Mouse (Mus musculus): ENCODE results near the gene Pitx3. TPM values are rescaled to one million over a fixed set of nuclear protein-coding genes. Genes with fewer than 3 reads are reported as not detected.

The Pitx3 gene
- total and polyA plus RNA-seq, 2 experiments from 2014 or later = 0.41 TPM; not detected in 1

GRCm38 (mm10) chr19:46148372-46148760 lies 240 bp upstream of the Pitx3 start:
- H3K9me3 ChIP-seq (ENCODE audit: low read length) = no peaks in the 10 kb centered on the region
- WGBS = 0% methylated on average over 27 of the region's 27 CpGs
- peak; percentile 26; the same call in 1 of the 2 replicates for ATAC-seq
- DNase-seq = peak; percentile 74
- peaks cover 17% of the 10 kb centered on the region; the same call in 1 of the 2 replicates for H3K4me1 ChIP-seq (ENCODE audit: insufficient read depth)
- no peak for TF ChIP-seq CTCF (IDR thresholded peaks at IDR 0.05; ENCODE audit: low read depth)
- peak overlapping the region; percentile 40 for H3K4me3 ChIP-seq (ENCODE audit: low read depth, low read length)
- no peaks in the 10 kb centered on the region for H3K36me3 ChIP-seq (ENCODE audit: insufficient read depth)
- no peak overlapping the region for H3K27ac ChIP-seq (ENCODE audit: low read depth, low read length)
- H3K27me3 ChIP-seq (ENCODE audit: insufficient read depth, low read length) = peaks cover 52% of the 10 kb centered on the region
- peak overlapping the region; percentile 83 for H3K4me2 ChIP-seq (ENCODE audit: low read depth)
- H3K9ac ChIP-seq = no peak overlapping the region

GRCm38 (mm10) chr19:46141091-46141490 lies 7.0 kb downstream of the Pitx3 start:
- WGBS = 16% methylated on average over 6 of the region's 6 CpGs
- peaks cover 32% of the 10 kb centered on the region for H3K27me3 ChIP-seq (ENCODE audit: insufficient read depth, low read length)
- no peak for TF ChIP-seq CTCF (IDR thresholded peaks at IDR 0.05; ENCODE audit: low read depth)
- no peak overlapping the region for H3K4me3 ChIP-seq (ENCODE audit: low read depth, low read length)
- H3K36me3 ChIP-seq (ENCODE audit: insufficient read depth) = no peaks in the 10 kb centered on the region
- no peak overlapping the region for H3K27ac ChIP-seq (ENCODE audit: low read depth, low read length)
- H3K9me3 ChIP-seq (ENCODE audit: low read length) = no peaks in the 10 kb centered on the region
- ATAC-seq (peak; percentile 43; the same call in 1 of the 2 replicates), DNase-seq (no peak)
- H3K4me2 ChIP-seq (ENCODE audit: low read depth) = no peak overlapping the region
- no peak overlapping the region for H3K9ac ChIP-seq
- H3K4me1 ChIP-seq (ENCODE audit: insufficient read depth) = no peaks in the 10 kb centered on the region

GRCm38 (mm10) chr19:46140324-46140723 lies 7.8 kb downstream of the Pitx3 start:
- Histone ChIP-seq H3K27ac (ENCODE audit: low read depth, low read length) (no peak overlapping the region), H3K4me2 (ENCODE audit: low read depth) (no peak overlapping the region), H3K27me3 (ENCODE audit: insufficient read depth, low read length) (peaks cover 25% of the 10 kb centered on the region), H3K36me3 (ENCODE audit: insufficient read depth) (no peaks in the 10 kb centered on the region), H3K4me1 (ENCODE audit: insufficient read depth) (no peaks in the 10 kb centered on the region), H3K9ac (no peak overlapping the region), H3K9me3 (ENCODE audit: low read length) (no peaks in the 10 kb centered on the region), H3K4me3 (ENCODE audit: low read depth, low read length) (no peak overlapping the region)
- WGBS = 50% methylated on average over 2 of the region's 2 CpGs
- TF ChIP-seq CTCF (IDR thresholded peaks at IDR 0.05; ENCODE audit: low read depth) = no peak
- DNase-seq (no peak), ATAC-seq (no peak)

- WGBS = 3% methylated on average over 49 of the region's 49 CpGs
- Histone ChIP-seq H3K9me3 (ENCODE audit: low read length) (no peaks in the 10 kb centered on the region), H3K4me3 (ENCODE audit: low read depth, low read length) (peak overlapping the region; percentile 51), H3K27me3 (ENCODE audit: insufficient read depth, low read length) (peaks cover 50% of the 10 kb centered on the region), H3K9ac (peak overlapping the region; percentile 54), H3K36me3 (ENCODE audit: insufficient read depth) (no peaks in the 10 kb centered on the region), H3K27ac (ENCODE audit: low read depth, low read length) (no peak overlapping the region), H3K4me1 (ENCODE audit: insufficient read depth) (no peaks in the 10 kb centered on the region), H3K4me2 (ENCODE audit: low read depth) (peak overlapping the region; percentile 100)
- ATAC-seq = 0 out of 2 replicates have a peak, but pooled peaks have one; percentile 15
- TF ChIP-seq CTCF (IDR thresholded peaks at IDR 0.05; ENCODE audit: low read depth) = peak; percentile 71
- DNase-seq = peak; percentile 35
Measured at GRCm38 (mm10) chr19:46136639-46137580, 11.2 kb downstream of the Pitx3 start.

GRCm38 (mm10) chr19:46135789-46136638 lies 12.1 kb downstream of the Pitx3 start:
- H3K4me2 ChIP-seq (ENCODE audit: low read depth) = peak overlapping the region; percentile 100
- H3K9ac ChIP-seq = peak overlapping the region; percentile 54
- no peaks in the 10 kb centered on the region for H3K4me1 ChIP-seq (ENCODE audit: insufficient read depth)
- DNase-seq (peak; percentile 60), ATAC-seq (peak; percentile 32)
- peak; percentile 47 for TF ChIP-seq CTCF (IDR thresholded peaks at IDR 0.05; ENCODE audit: low read depth)
- H3K27me3 ChIP-seq (ENCODE audit: insufficient read depth, low read length) = peaks cover 54% of the 10 kb centered on the region
- WGBS = under 1% methylated on average over 78 of the region's 79 CpGs
- H3K9me3 ChIP-seq (ENCODE audit: low read length) = no peaks in the 10 kb centered on the region
- H3K4me3 ChIP-seq (ENCODE audit: low read depth, low read length) = peak overlapping the region; percentile 51
- no peak overlapping the region for H3K27ac ChIP-seq (ENCODE audit: low read depth, low read length)
- no peaks in the 10 kb centered on the region for H3K36me3 ChIP-seq (ENCODE audit: insufficient read depth)

GRCm38 (mm10) chr19:46135297-46135696 lies 12.8 kb downstream of the Pitx3 start:
- no peaks in the 10 kb centered on the region for H3K36me3 ChIP-seq (ENCODE audit: insufficient read depth)
- H3K9me3 ChIP-seq (ENCODE audit: low read length) = no peaks in the 10 kb centered on the region
- peak overlapping the region; percentile 54; the same call in 1 of the 2 replicates for H3K9ac ChIP-seq
- 0% methylated on average over 12 of the region's 12 CpGs for WGBS
- H3K4me3 ChIP-seq (ENCODE audit: low read depth, low read length) = peak overlapping the region; percentile 51
- peak; percentile 98 for TF ChIP-seq CTCF (IDR thresholded peaks at IDR 0.05; ENCODE audit: low read depth)
- ATAC-seq = peak; percentile 88
- peak overlapping the region; percentile 100 for H3K4me2 ChIP-seq (ENCODE audit: low read depth)
- H3K27ac ChIP-seq (ENCODE audit: low read depth, low read length) = no peak overlapping the region
- no peaks in the 10 kb centered on the region for H3K4me1 ChIP-seq (ENCODE audit: insufficient read depth)
- peaks cover 58% of the 10 kb centered on the region for H3K27me3 ChIP-seq (ENCODE audit: insufficient read depth, low read length)
- DNase-seq = peak; percentile 92
